Mouse (Mus musculus) brain, adult 2 months (tissue): ENCODE data around the gene Cerkl.

Source experiments
- DNase-seq: peaks from one replicate; pipeline ENCODE4 v3.0.0; 2011; ENCODE audit warnings: low read depth, low spot score

Cerkl gene

GRCm38 (mm10) chr2:79328079-79328478 is 128.5 kb downstream of the Cerkl start:
- DNase-seq, result no peak

- no peak for DNase-seq
Observed at GRCm38 (mm10) chr2:79316182-79316880, 140.3 kb downstream of the Cerkl start.

- no peak for DNase-seq
Observed at GRCm38 (mm10) chr2:79315108-79315507, 141.5 kb downstream of the Cerkl start.

GRCm38 (mm10) chr2:79312499-79312898 is 144.1 kb downstream of the Cerkl start:
- DNase-seq, result no peak

- peak; percentile 92 for DNase-seq
Observed at GRCm38 (mm10) chr2:79309454-79310118, 147.0 kb downstream of the Cerkl start.

GRCm38 (mm10) chr2:79307549-79307948 is 149.0 kb downstream of the Cerkl start:
- DNase-seq, result peak; percentile 83

GRCm38 (mm10) chr2:79302398-79302797 is 154.2 kb downstream of the Cerkl start:
- DNase-seq, result no peak

GRCm38 (mm10) chr2:79292431-79292830 is 164.2 kb downstream of the Cerkl start:
- peak; percentile 63 for DNase-seq

GRCm38 (mm10) chr2:79291922-79292321 is 164.7 kb downstream of the Cerkl start:
- DNase-seq, result no peak

GRCm38 (mm10) chr2:79290149-79290548 is 166.4 kb downstream of the Cerkl start:
- DNase-seq, result peak; percentile 8

GRCm38 (mm10) chr2:79284206-79284605 is 172.4 kb downstream of the Cerkl start:
- no peak for DNase-seq
